Mouse (Mus musculus): ENCODE results near the gene Cadm3.
"Not testable (repeated sequence)": the region's sequence is repeated elsewhere in the genome, so short reads cannot be mapped to it uniquely, and the experiment has no call there.

Cadm3 gene

GRCm38 (mm10) chr1:173322249-173322627 is 45.3 kb downstream of the Cadm3 start:
- no peak for DNase-seq

GRCm38 (mm10) chr1:173321593-173322248 is 45.8 kb downstream of the Cadm3 start:
- DNase-seq = no peak

GRCm38 (mm10) chr1:173317925-173318477 is 49.5 kb downstream of the Cadm3 start:
- no peak for DNase-seq

DNA sequence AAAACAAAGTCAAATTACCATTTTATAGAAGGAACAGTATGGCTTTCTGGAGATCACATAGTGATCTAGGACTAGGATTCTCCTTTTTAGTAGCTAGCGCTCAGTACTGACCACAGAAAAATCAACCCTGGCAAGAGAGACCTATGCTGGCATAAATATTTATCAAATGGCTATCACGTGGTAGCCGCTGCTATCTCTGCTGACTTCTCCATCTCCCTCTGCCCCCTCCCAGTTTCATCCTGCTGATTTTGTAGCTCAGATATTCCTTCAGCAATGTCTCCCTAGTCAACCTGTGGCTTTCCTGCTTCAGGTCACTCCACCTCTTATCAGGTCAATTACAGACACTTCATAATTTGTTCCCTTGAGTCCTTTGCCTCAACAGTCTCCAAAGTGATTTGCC is 51.8 kb downstream of the Cadm3 start:
- DNase-seq = no peak

- not testable (repeated sequence) for DNase-seq
Measured at GRCm38 (mm10) chr1:173313535-173314050, 53.9 kb downstream of the Cadm3 start.

DNA sequence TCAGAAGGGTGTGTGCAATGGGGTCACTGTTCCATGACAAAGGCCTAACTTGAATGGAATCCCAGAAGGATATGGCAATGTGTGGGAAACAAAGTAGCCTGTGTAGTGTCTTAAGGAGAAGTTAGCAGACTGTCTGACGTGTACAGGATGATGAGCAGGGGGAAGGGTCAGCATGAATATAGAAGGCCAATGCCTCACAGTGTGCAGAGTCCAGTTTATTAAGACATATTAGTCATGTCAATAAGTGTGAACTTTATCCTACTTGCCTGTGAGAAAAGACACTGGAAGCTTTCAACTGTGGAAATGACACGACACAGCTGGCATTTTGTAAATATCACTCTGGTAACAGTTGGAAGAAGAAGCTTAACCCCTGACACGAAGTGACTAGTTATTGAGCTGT is 64.7 kb downstream of the Cadm3 start:
- DNase-seq = not testable (repeated sequence)

All from kidney, adult 8-10 months (tissue).